Mouse (Mus musculus): ENCODE measurements around the gene Acer2.

GRCm38 (mm10) chr4:86912757-86913156, 38.6 kb downstream of the Acer2 start:
- TF ChIP-seq CTCF (IDR thresholded peaks at IDR 0.05; ENCODE audit: extremely low read depth, insufficient read depth, insufficient read length, insufficient replicate concordance) (no peak), POLR2A (IDR thresholded peaks at IDR 0.05; ENCODE audit: low read depth, low read length) (no peak)
